Mouse (Mus musculus) CH12.LX (cell line): ENCODE results near the gene Ptprq. TPM values are rescaled to one million over a fixed set of nuclear protein-coding genes. Genes with fewer than 3 reads are reported as not detected.

Source experiments
- DNase-seq: peaks from one replicate; pipeline ENCODE4 v3.0.0-alpha.2; 2013; ENCODE audit errors: extremely low read depth
- H3K27ac ChIP-seq: 2 replicates; pipeline ENCODE4 v1.5.1; 2012; ENCODE audit warnings: low read depth, mild to moderate bottlenecking, control low read depth, moderate library complexity; ENCODE audit not compliant: insufficient read depth
- H3K27me3 ChIP-seq: replicated peaks from 2 replicates; pipeline ENCODE3; 2012; ENCODE audit warnings: inconsistent platforms
- H3K36me3 ChIP-seq, 2 experiments: replicated peaks in 1 of 2; 2 replicates each; pipeline versions ENCODE3 to v1.6.1; 2012; ENCODE audit warnings: inconsistent platforms in 1 of 2, low read length in 1 of 2, mild to moderate bottlenecking in 1 of 2, mixed read lengths in 1 of 2, moderate library complexity in 1 of 2; ENCODE audit not compliant: control insufficient read depth in 1 of 2, insufficient read depth in 1 of 2
- H3K4me1 ChIP-seq, 2 experiments: 2 replicates each; pipeline ENCODE4 v1.6.1; 2012; ENCODE audit warnings: inconsistent platforms in 1 of 2, moderate library complexity in 1 of 2; ENCODE audit not compliant: insufficient read depth in 2 of 2, control insufficient read depth in 1 of 2
- H3K4me2 ChIP-seq: 2 replicates; pipeline ENCODE4 v1.6.1; 2012; ENCODE audit warnings: low read depth, mild to moderate bottlenecking, control low read depth; ENCODE audit not compliant: poor library complexity, insufficient read depth, severe bottlenecking
- H3K4me3 ChIP-seq, 3 experiments: fragments of 150-350 bp in 1 of 3; sonication (generic) in 1 of 3; replicated peaks in 1 of 3; 2 replicates each; pipeline versions ENCODE3 to v1.5.1; 2011 to 2012; ENCODE audit warnings: low read depth in 2 of 3, low read length in 2 of 3, mild to moderate bottlenecking in 2 of 3, moderate library complexity in 2 of 3, control low read depth in 1 of 3, improper control_type of control experiment in 1 of 3, inconsistent platforms in 1 of 3, mixed read lengths in 1 of 3; ENCODE audit not compliant: poor library complexity in 1 of 3
- H3K79me2 ChIP-seq: replicated peaks from 2 replicates; pipeline ENCODE4 v1.6.1; 2012; ENCODE audit warnings: mild to moderate bottlenecking, moderate library complexity; ENCODE audit not compliant: control insufficient read depth, poor library complexity, insufficient read depth, severe bottlenecking; ENCODE audit errors: extremely low read depth
- H3K9ac ChIP-seq: 2 replicates; pipeline ENCODE4 v1.6.1; 2012; ENCODE audit warnings: low read depth, mild to moderate bottlenecking, control low read depth, moderate library complexity; ENCODE audit not compliant: insufficient read depth
- H3K9me3 ChIP-seq: replicated peaks from 2 replicates; pipeline ENCODE3; 2012; ENCODE audit warnings: low read length, inconsistent platforms, mixed read lengths
- BHLHE40 ChIP-seq: IDR thresholded peaks from 2 replicates; pipeline ENCODE4 v1.6.1; 2011; ENCODE audit warnings: mild to moderate bottlenecking, low read depth, low read length, improper control_type of control experiment
- CHD1 ChIP-seq: IDR thresholded peaks from 2 replicates; pipeline ENCODE4 v1.6.1; 2012; ENCODE audit warnings: low read depth, low read length, improper control_type of control experiment, inconsistent platforms
- CHD2 ChIP-seq: IDR thresholded peaks from 2 replicates; pipeline ENCODE4 v1.6.1; 2011; ENCODE audit warnings: low read length, improper control_type of control experiment
- E2F4 ChIP-seq: IDR thresholded peaks from 2 replicates; pipeline ENCODE4 v1.6.1; 2011; ENCODE audit warnings: low read depth, low read length, improper control_type of control experiment; ENCODE audit not compliant: insufficient replicate concordance
- ELF1 ChIP-seq: IDR thresholded peaks from 2 replicates; pipeline ENCODE4 v1.6.1; 2014; ENCODE audit warnings: low read depth, mild to moderate bottlenecking, inconsistent platforms, low read length, improper control_type of control experiment
- EP300 ChIP-seq: IDR thresholded peaks from 2 replicates; pipeline ENCODE4 v1.6.1; 2011; ENCODE audit warnings: low read length, improper control_type of control experiment
- ETS1 ChIP-seq: conservative IDR thresholded peaks from 2 replicates; pipeline ENCODE4 v1.6.1; 2012; ENCODE audit warnings: low read depth, mild to moderate bottlenecking, inconsistent platforms, low read length, improper control_type of control experiment, moderate library complexity
- GABPA ChIP-seq: IDR thresholded peaks from 2 replicates; pipeline ENCODE4 v1.6.1; 2012; ENCODE audit warnings: low read depth, low read length, improper control_type of control experiment, inconsistent platforms; ENCODE audit not compliant: insufficient replicate concordance
- HCFC1 ChIP-seq: IDR thresholded peaks from 2 replicates; pipeline ENCODE4 v1.6.1; 2012; ENCODE audit warnings: low read depth, mild to moderate bottlenecking, inconsistent platforms, low read length, improper control_type of control experiment
- IRF4 ChIP-seq: IDR thresholded peaks from 2 replicates; pipeline ENCODE4 v1.6.1; 2014; ENCODE audit warnings: low read depth, mild to moderate bottlenecking, inconsistent platforms, low read length, improper control_type of control experiment
- JUN ChIP-seq: IDR thresholded peaks from 2 replicates; pipeline ENCODE4 v1.6.1; 2011; ENCODE audit warnings: low read depth, mild to moderate bottlenecking, low read length, improper control_type of control experiment, moderate library complexity; ENCODE audit not compliant: insufficient read depth
- KAT2A ChIP-seq: IDR thresholded peaks from 2 replicates; pipeline ENCODE4 v1.6.1; 2012; ENCODE audit warnings: low read length, improper control_type of control experiment, inconsistent platforms; ENCODE audit not compliant: insufficient replicate concordance
- MAFK ChIP-seq: IDR thresholded peaks from 2 replicates; pipeline ENCODE4 v1.6.1; 2011; ENCODE audit warnings: low read length, improper control_type of control experiment; ENCODE audit not compliant: insufficient replicate concordance
- MAX ChIP-seq: IDR thresholded peaks from 2 replicates; pipeline ENCODE4 v1.6.1; 2011; ENCODE audit warnings: low read length, improper control_type of control experiment
- MAZ ChIP-seq: IDR thresholded peaks from 2 replicates; pipeline ENCODE4 v1.6.1; 2012; ENCODE audit warnings: low read depth, mild to moderate bottlenecking, inconsistent platforms, low read length, improper control_type of control experiment, moderate library complexity
- MEF2A ChIP-seq: IDR thresholded peaks from 2 replicates; pipeline ENCODE4 v1.6.1; 2014; ENCODE audit warnings: low read depth, mild to moderate bottlenecking, inconsistent platforms, low read length, improper control_type of control experiment, borderline replicate concordance
- MYC ChIP-seq: IDR thresholded peaks from 2 replicates; pipeline ENCODE4 v1.6.1; 2011; ENCODE audit warnings: low read depth, mild to moderate bottlenecking, improper control_type of control experiment, low read length
- NRF1 ChIP-seq: IDR thresholded peaks from 2 replicates; pipeline ENCODE4 v1.6.1; 2014; ENCODE audit warnings: low read depth, mild to moderate bottlenecking, inconsistent platforms, low read length, improper control_type of control experiment, moderate library complexity
- PAX5 ChIP-seq: IDR thresholded peaks from 2 replicates; pipeline ENCODE4 v1.6.1; 2012; ENCODE audit warnings: low read length, inconsistent platforms, mixed read lengths
- POLR2A ChIP-seq: IDR thresholded peaks from 2 replicates; pipeline ENCODE4 v1.6.1; 2011; ENCODE audit warnings: low read depth, mild to moderate bottlenecking, improper control_type of control experiment, low read length
- POLR2AphosphoS2 ChIP-seq: IDR thresholded peaks from 2 replicates; pipeline ENCODE4 v1.6.1; 2011; ENCODE audit warnings: low read depth, low read length, improper control_type of control experiment
- RCOR1 ChIP-seq: conservative IDR thresholded peaks from 2 replicates; pipeline ENCODE4 v1.6.1; 2012; ENCODE audit warnings: low read depth, mild to moderate bottlenecking, inconsistent platforms, low read length, improper control_type of control experiment
- SIN3A ChIP-seq: IDR thresholded peaks from 2 replicates; pipeline ENCODE4 v1.6.1; 2012; ENCODE audit warnings: low read length, improper control_type of control experiment, inconsistent platforms
- TBP ChIP-seq: conservative IDR thresholded peaks from 2 replicates; pipeline ENCODE4 v1.6.1; 2011; ENCODE audit warnings: low read depth, low read length, improper control_type of control experiment
- TCF12 ChIP-seq: IDR thresholded peaks from 2 replicates; pipeline ENCODE4 v1.6.1; 2014; ENCODE audit warnings: low read depth, mild to moderate bottlenecking, inconsistent platforms, low read length, improper control_type of control experiment
- UBTF ChIP-seq: IDR thresholded peaks from 2 replicates; pipeline ENCODE4 v1.6.1; 2012; ENCODE audit warnings: low read depth, mild to moderate bottlenecking, inconsistent platforms, low read length, improper control_type of control experiment, moderate library complexity
- USF1 ChIP-seq: IDR thresholded peaks from 2 replicates; pipeline ENCODE4 v1.6.1; 2014; ENCODE audit warnings: low read depth, mild to moderate bottlenecking, inconsistent platforms, low read length, improper control_type of control experiment
- USF2 ChIP-seq: conservative IDR thresholded peaks from 2 replicates; pipeline ENCODE4 v1.6.1; 2011; ENCODE audit warnings: low read depth, low read length, improper control_type of control experiment
- ZKSCAN1 ChIP-seq: IDR thresholded peaks from 2 replicates; pipeline ENCODE4 v1.6.1; 2012; ENCODE audit warnings: low read depth, inconsistent platforms, low read length, improper control_type of control experiment, borderline replicate concordance
- ZMIZ1 ChIP-seq: IDR thresholded peaks from 2 replicates; pipeline ENCODE4 v1.6.1; 2012; ENCODE audit warnings: low read depth, mild to moderate bottlenecking, inconsistent platforms, low read length, improper control_type of control experiment
- dilution Hi-C: fragments of 300-500 bp; cut with MboI; formaldehyde crosslinking; loops from 2 replicates; pipeline ENCODE4 v1.14.3; 2020; ENCODE audit warnings: low sequenced_read_pairs; ENCODE audit not compliant: extremely low pct_unique_long_range_greater_than_20kb, extremely low pct_ligation_motif_present
- in situ Hi-C: fragments of 300-500 bp; cut with MboI; formaldehyde crosslinking; loops from 3 replicates; pipeline ENCODE4 v1.14.3; 2019; ENCODE audit warnings: low sequenced_read_pairs, low pct_ligation_motif_present, low pct_unique_long_range_greater_than_20kb, mixed read lengths
- polyA plus RNA-seq: library from polyadenylated mRNA; unstranded; fragments of >175 nt; gene quantifications from 2 replicates; pipeline ENCODE4 v1.2.1, GENCODE M21; 2012; ENCODE audit warnings: low read depth; ENCODE audit not compliant: insufficient read length
- total RNA-seq, 2 experiments: library from RNA; depleted of rRNA; stranded (reverse); fragments of 300-350 nt in 1 of 2; fragments of >200 nt in 1 of 2; gene quantifications; 2 replicates each; pipeline ENCODE4 v1.2.3; 2012 to 2014

Ptprq gene
- total and polyA plus RNA-seq, 3 experiments, result not detected

DNA sequence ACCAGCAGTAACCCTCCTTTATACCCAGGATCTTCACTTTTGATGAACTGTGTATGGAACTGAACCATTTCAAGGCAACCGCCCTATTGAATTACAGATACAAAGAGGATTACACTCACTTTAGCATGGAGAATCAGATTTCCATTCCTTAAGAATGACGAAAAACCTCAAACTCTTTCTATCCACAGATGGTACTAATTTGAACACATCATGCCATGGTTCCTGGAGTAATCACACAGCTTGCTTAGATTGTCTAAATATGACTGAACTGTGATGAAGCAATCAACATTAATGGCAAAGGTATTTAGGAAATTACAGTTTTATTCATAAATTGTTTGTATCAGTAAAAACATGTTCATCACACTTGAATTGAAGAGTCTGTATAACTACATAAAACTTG is 104.4 kb downstream of the Ptprq start:
- Histone ChIP-seq H3K4me2 (no peak overlapping the region), H3K9me3 (peaks cover 5% of the 10 kb centered on the region), H3K79me2 (no peaks in the 10 kb centered on the region), H3K9ac (no peak overlapping the region), H3K4me3 (no peak overlapping the region), H3K27ac (no peak overlapping the region), H3K4me1 (no peaks in the 10 kb centered on the region), H3K27me3 (no peaks in the 10 kb centered on the region), H3K36me3 (no peaks in the 10 kb centered on the region)
- dilution Hi-C loops (no loop called here), in situ Hi-C loops (no loop called here)
- DNase-seq, result no peak
- TF ChIP-seq ETS1, result no peak
- TF ChIP-seq SIN3A, result no peak
- no peak for TF ChIP-seq PAX5
- no peak for TF ChIP-seq GABPA
- no peak for TF ChIP-seq MYC
- no peak for TF ChIP-seq CHD1
- no peak for TF ChIP-seq E2F4
- no peak for TF ChIP-seq TCF12
- no peak for TF ChIP-seq MAX
- no peak for TF ChIP-seq ELF1
- no peak for TF ChIP-seq UBTF
- no peak for TF ChIP-seq ZKSCAN1
- TF ChIP-seq MAFK, result no peak
- no peak for TF ChIP-seq KAT2A
- TF ChIP-seq RCOR1, result no peak
- no peak for TF ChIP-seq EP300
- no peak for TF ChIP-seq TBP
- TF ChIP-seq HCFC1, result no peak
- TF ChIP-seq IRF4, result no peak
- no peak for TF ChIP-seq JUN

DNA sequence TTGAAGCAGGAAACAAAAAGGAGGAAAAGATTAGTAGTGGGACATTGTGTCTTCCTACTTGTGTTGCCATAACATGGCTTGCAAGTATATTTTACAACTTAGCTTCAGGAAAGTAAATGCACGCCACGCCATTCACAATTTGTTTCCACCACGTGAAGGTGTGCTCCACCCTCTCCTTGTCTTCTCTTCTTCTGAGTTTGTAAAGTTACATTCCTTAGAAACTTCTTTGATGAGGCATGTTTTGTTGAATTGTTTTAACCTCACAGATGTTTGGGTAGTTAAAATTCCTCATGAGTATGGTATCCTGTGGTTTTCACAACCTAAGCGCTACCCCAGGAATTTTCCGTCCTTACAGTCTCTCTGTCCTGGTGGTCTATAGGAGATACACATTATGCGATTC is 118.5 kb downstream of the Ptprq start:
- DNase-seq, result no peak
- no peak overlapping the region for H3K4me3 ChIP-seq
- dilution Hi-C loops, result no loop called here
- H3K27ac ChIP-seq, result no peak overlapping the region
- H3K4me1 ChIP-seq, result no peaks in the 10 kb centered on the region
- no peaks in the 10 kb centered on the region for H3K36me3 ChIP-seq
- peaks cover 13% of the 10 kb centered on the region for H3K9me3 ChIP-seq
- in situ Hi-C loops, result no loop called here
- no peak overlapping the region for H3K4me2 ChIP-seq
- no peaks in the 10 kb centered on the region for H3K27me3 ChIP-seq
- no peaks in the 10 kb centered on the region for H3K79me2 ChIP-seq
- TF ChIP-seq ZMIZ1, result no peak
- TF ChIP-seq MAZ, result no peak
- no peak for TF ChIP-seq USF1
- no peak for TF ChIP-seq BHLHE40
- TF ChIP-seq MAX, result no peak
- no peak for TF ChIP-seq CHD2
- TF ChIP-seq POLR2A, result no peak
- TF ChIP-seq NRF1, result no peak
- no peak for TF ChIP-seq CHD1
- no peak for TF ChIP-seq MAFK
- TF ChIP-seq TCF12, result no peak
- TF ChIP-seq ETS1, result no peak
- TF ChIP-seq RCOR1, result no peak
- no peak for TF ChIP-seq USF2
- TF ChIP-seq EP300, result no peak
- no peak for TF ChIP-seq MEF2A
- no peak for TF ChIP-seq IRF4
- no peak for TF ChIP-seq POLR2AphosphoS2
- no peak overlapping the region for H3K9ac ChIP-seq
